Mouse (Mus musculus): Measurements from ENCODE around the gene Klf9. TPM values are rescaled to one million over a fixed set of nuclear protein-coding genes. Genes with fewer than 3 reads are reported as not detected.

The Klf9 gene
- total and polyA plus RNA-seq, 2 experiments from 2014 or later = 10.5 to 19.1 TPM

- DNase-seq (ENCODE audit: low spot score) (peak; percentile 40), ATAC-seq (peak; percentile 45)
- peak overlapping the region; percentile 68 for H3K4me2 ChIP-seq (ENCODE audit: low read depth, low read length)
- peaks cover 31% of the 10 kb centered on the region for H3K4me1 ChIP-seq (ENCODE audit: insufficient read depth, low read length)
- WGBS = 3% methylated on average over 14 of the region's 14 CpGs
- H3K36me3 ChIP-seq (ENCODE audit: insufficient read depth, low read length) = no peaks in the 10 kb centered on the region
- peak overlapping the region; percentile 43; the same call in 1 of the 2 replicates for H3K9ac ChIP-seq (replicated peaks; ENCODE audit: low read length)
- H3K4me3 ChIP-seq (ENCODE audit: low read length) = peak overlapping the region; percentile 39
- no peaks in the 10 kb centered on the region for H3K9me3 ChIP-seq (ENCODE audit: low read length)
- H3K27me3 ChIP-seq (ENCODE audit: insufficient read depth, low read length) = peaks cover 7% of the 10 kb centered on the region; the same call in 1 of the 2 replicates
- peak; percentile 53 for TF ChIP-seq CTCF (IDR thresholded peaks at IDR 0.05; ENCODE audit: low read depth)
- H3K27ac ChIP-seq = peak overlapping the region; percentile 48
Measured at GRCm38 (mm10) chr19:23134095-23134440, 7.0 kb upstream of the Klf9 start.

- peak; percentile 58 for ATAC-seq
- Histone ChIP-seq H3K4me2 (ENCODE audit: low read depth, low read length) (peak overlapping the region; percentile 68), H3K9me3 (ENCODE audit: low read length) (no peaks in the 10 kb centered on the region), H3K9ac (replicated peaks; ENCODE audit: low read length) (peak overlapping the region; percentile 43), H3K4me3 (ENCODE audit: low read length) (peak overlapping the region; percentile 39), H3K27ac (peak overlapping the region; percentile 72), H3K36me3 (ENCODE audit: insufficient read depth, low read length) (no peaks in the 10 kb centered on the region), H3K4me1 (ENCODE audit: insufficient read depth, low read length) (peaks cover 31% of the 10 kb centered on the region), H3K27me3 (ENCODE audit: insufficient read depth, low read length) (peaks cover 7% of the 10 kb centered on the region; the same call in 1 of the 2 replicates)
- 2% methylated on average over 47 of the region's 47 CpGs for WGBS
- DNase-seq (ENCODE audit: low spot score) = peak; percentile 45
- TF ChIP-seq CTCF (IDR thresholded peaks at IDR 0.05; ENCODE audit: low read depth) = no peak
Measured at GRCm38 (mm10) chr19:23134441-23135301, 6.4 kb upstream of the Klf9 start.

GRCm38 (mm10) chr19:23135349-23136201 is 5.5 kb upstream of the Klf9 start:
- H3K27me3 ChIP-seq (ENCODE audit: insufficient read depth, low read length) = peaks cover 7% of the 10 kb centered on the region; the same call in 1 of the 2 replicates
- H3K36me3 ChIP-seq (ENCODE audit: insufficient read depth, low read length) = no peaks in the 10 kb centered on the region
- peak overlapping the region; percentile 43 for H3K9ac ChIP-seq (replicated peaks; ENCODE audit: low read length)
- no peaks in the 10 kb centered on the region for H3K9me3 ChIP-seq (ENCODE audit: low read length)
- ATAC-seq (peak; percentile 50), DNase-seq (ENCODE audit: low spot score) (peak; percentile 89)
- H3K4me1 ChIP-seq (ENCODE audit: insufficient read depth, low read length) = peaks cover 31% of the 10 kb centered on the region
- H3K4me2 ChIP-seq (ENCODE audit: low read depth, low read length) = peak overlapping the region; percentile 68
- peak overlapping the region; percentile 39 for H3K4me3 ChIP-seq (ENCODE audit: low read length)
- 0% methylated on average over 55 of the region's 55 CpGs for WGBS
- no peak for TF ChIP-seq CTCF (IDR thresholded peaks at IDR 0.05; ENCODE audit: low read depth)
- peak overlapping the region; percentile 72 for H3K27ac ChIP-seq

GRCm38 (mm10) chr19:23136202-23136850 is 4.7 kb upstream of the Klf9 start:
- Histone ChIP-seq H3K27ac (peak overlapping the region; percentile 72), H3K4me1 (ENCODE audit: insufficient read depth, low read length) (peaks cover 31% of the 10 kb centered on the region), H3K9me3 (ENCODE audit: low read length) (no peaks in the 10 kb centered on the region), H3K36me3 (ENCODE audit: insufficient read depth, low read length) (no peaks in the 10 kb centered on the region), H3K9ac (replicated peaks; ENCODE audit: low read length) (peak overlapping the region; percentile 43; the same call in 1 of the 2 replicates), H3K4me3 (ENCODE audit: low read length) (peak overlapping the region; percentile 39), H3K27me3 (ENCODE audit: insufficient read depth, low read length) (peaks cover 7% of the 10 kb centered on the region; the same call in 1 of the 2 replicates), H3K4me2 (ENCODE audit: low read depth, low read length) (peak overlapping the region; percentile 68)
- no peak for TF ChIP-seq CTCF (IDR thresholded peaks at IDR 0.05; ENCODE audit: low read depth)
- no peak for ATAC-seq
- peak; percentile 64 for DNase-seq (ENCODE audit: low spot score)
- WGBS = 2% methylated on average over 27 of the region's 27 CpGs

GRCm38 (mm10) chr19:23137295-23137694 is 3.7 kb upstream of the Klf9 start:
- WGBS = 77% methylated on average over 2 of the region's 2 CpGs
- H3K4me1 ChIP-seq (ENCODE audit: insufficient read depth, low read length) = peaks cover 35% of the 10 kb centered on the region
- H3K36me3 ChIP-seq (ENCODE audit: insufficient read depth, low read length) = no peaks in the 10 kb centered on the region
- H3K9ac ChIP-seq (replicated peaks; ENCODE audit: low read length) = no peak overlapping the region
- no peak for DNase-seq (ENCODE audit: low spot score)
- TF ChIP-seq CTCF (IDR thresholded peaks at IDR 0.05; ENCODE audit: low read depth) = no peak
- no peak overlapping the region for H3K27ac ChIP-seq
- no peak overlapping the region for H3K4me2 ChIP-seq (ENCODE audit: low read depth, low read length)
- H3K9me3 ChIP-seq (ENCODE audit: low read length) = no peaks in the 10 kb centered on the region
- peaks cover 7% of the 10 kb centered on the region; the same call in 1 of the 2 replicates for H3K27me3 ChIP-seq (ENCODE audit: insufficient read depth, low read length)
- H3K4me3 ChIP-seq (ENCODE audit: low read length) = no peak overlapping the region
- ATAC-seq = no peak
